15 mouse cellular contexts compared by ENCODE assay signal in the genomic region with DNA sequence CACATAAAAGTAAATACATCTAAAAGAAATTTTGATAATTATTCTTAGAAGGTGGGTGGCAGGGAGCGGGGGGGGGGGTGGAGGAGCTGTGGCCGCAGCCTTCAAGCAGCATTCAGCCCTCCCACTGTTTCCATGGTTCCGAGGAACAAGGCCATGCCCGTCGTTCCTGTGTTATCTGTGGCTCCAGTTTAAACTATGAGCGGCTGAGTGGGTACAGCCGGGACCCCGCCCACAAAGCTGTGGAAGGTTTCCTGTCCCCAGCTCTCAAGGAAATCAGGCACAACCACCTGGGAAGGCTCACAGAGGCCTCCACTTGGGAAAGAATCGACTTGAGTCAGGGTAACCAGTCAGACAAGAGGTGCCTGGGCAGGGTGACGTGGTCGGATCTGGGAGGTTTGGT. TPM values are rescaled to one million over a fixed set of nuclear protein-coding genes. Genes with fewer than 3 reads are reported as not detected.
DNase-seq lines count a peak whose midpoint lies in the region; ATAC-seq and TF ChIP-seq lines count a peak whose summit lies in the region.
"Had no signal": no experiment of that assay in that cellular context is flagged by ENCODE, and none has a peak within 500 bp of the region (broad histone marks: within the 10 kb centered on the region; RNA-seq: fewer than 3 reads in every experiment).

No protein-coding gene starts in this region.

- no peaks in the 10 kb centered on the region for H3K4me1 ChIP-seq in intestine, embryonic 16.5 days (ENCODE audit: control insufficient read depth, insufficient read depth, low read length)
- H3K4me1 ChIP-seq in midbrain, embryonic 15.5 days = no peaks in the 10 kb centered on the region
- peaks cover 8% of the 10 kb centered on the region for H3K4me1 ChIP-seq in forebrain, embryonic 13.5 days
- H3K4me1 ChIP-seq: forebrain, embryonic 10.5 days; midbrain, embryonic 12.5 days; neural tube, embryonic 12.5 days had no signal

- intact Hi-C loops in left cerebral cortex, adult 2 months (cut with DNase I) = loop anchor here (10.0 kb wide), 1 partner anchor 144 kb away; no protein-coding TSS in a partner anchor
- intact Hi-C loops in left cerebral cortex, postnatal 36 days (cut with DNase I) = loop anchor here (10.0 kb wide), 1 partner anchor 144 kb away; no protein-coding TSS in a partner anchor

- H3K27ac ChIP-seq in left cerebral cortex, adult 2 months = peak overlapping the region; percentile 36; the same call in 1 of the 2 replicates
- H3K27ac ChIP-seq in intestine, embryonic 16.5 days (ENCODE audit: low read length) = no peak overlapping the region
- H3K27ac ChIP-seq in midbrain, embryonic 15.5 days = no peak overlapping the region
- no peak overlapping the region for H3K27ac ChIP-seq in forebrain, embryonic 13.5 days
- H3K27ac ChIP-seq: forebrain, embryonic 10.5 days; hindbrain, postnatal 0 days; kidney, postnatal 0 days; midbrain, embryonic 12.5 days; neural tube, embryonic 12.5 days had no signal

- WGBS in intestine, embryonic 16.5 days = 70% methylated on average over 11 of the region's 11 CpGs
- 84% methylated on average over 11 of the region's 11 CpGs for WGBS in midbrain, embryonic 15.5 days
- 85% methylated on average over 11 of the region's 11 CpGs for WGBS in forebrain, embryonic 13.5 days

- TF ChIP-seq CTCF in left cerebral cortex, adult 2 months (IDR thresholded peaks at IDR 0.05) = no peak

- H3K27me3 ChIP-seq in intestine, embryonic 16.5 days (replicated peaks; ENCODE audit: control insufficient read depth, insufficient read depth, low read length) = no peaks in the 10 kb centered on the region
- H3K27me3 ChIP-seq in midbrain, embryonic 15.5 days (replicated peaks) = no peaks in the 10 kb centered on the region
- H3K27me3 ChIP-seq in forebrain, embryonic 13.5 days = no peaks in the 10 kb centered on the region
- H3K27me3 ChIP-seq: midbrain, embryonic 12.5 days; neural tube, embryonic 12.5 days had no signal

- peak; percentile 34; the same call in 1 of the 2 replicates for ATAC-seq in intestine, embryonic 16.5 days
- ATAC-seq in megakaryocyte progenitor cell, adult 5-6 weeks (replicated peaks; ENCODE audit: poor library complexity) = peak; percentile 18; the same call in 1 of the 2 replicates
- ATAC-seq in midbrain, embryonic 15.5 days (replicated peaks) = no peak
- ATAC-seq in forebrain, embryonic 13.5 days = no peak
- ATAC-seq: hindbrain, postnatal 0 days had no signal

- H3K9me3 ChIP-seq in intestine, embryonic 16.5 days (ENCODE audit: control insufficient read depth, low read length) = no peaks in the 10 kb centered on the region
- no peaks in the 10 kb centered on the region for H3K9me3 ChIP-seq in midbrain, embryonic 15.5 days
- peaks cover 6% of the 10 kb centered on the region; the same call in 1 of the 2 replicates for H3K9me3 ChIP-seq in forebrain, embryonic 13.5 days (replicated peaks)

- no peak overlapping the region for H3K4me2 ChIP-seq in intestine, embryonic 16.5 days (ENCODE audit: low read depth, low read length)
- no peak overlapping the region for H3K4me2 ChIP-seq in midbrain, embryonic 15.5 days
- H3K4me2 ChIP-seq in forebrain, embryonic 13.5 days = no peak overlapping the region
- H3K4me2 ChIP-seq: midbrain, embryonic 12.5 days; neural tube, embryonic 12.5 days had no signal

- DNase-seq in left cerebral cortex, adult 2 months (ENCODE audit: extremely low spot score in 1 of 2, low spot score in 2 of 2) = no peak
- DNase-seq in left cerebral cortex, postnatal 36 days (ENCODE audit: low spot score in 2 of 2) = no peak
- DNase-seq in adrenal gland, postnatal 36 days = peak; percentile 58
- DNase-seq: cerebellum, adult 18-20 months; gastrocnemius, postnatal 25 days; thymus, adult 18-20 months had no signal

- H3K4me3 ChIP-seq in left cerebral cortex, adult 2 months = no peak overlapping the region
- no peak overlapping the region for H3K4me3 ChIP-seq in intestine, embryonic 16.5 days (ENCODE audit: low read length)
- no peak overlapping the region for H3K4me3 ChIP-seq in midbrain, embryonic 15.5 days
- H3K4me3 ChIP-seq in forebrain, embryonic 13.5 days = no peak overlapping the region
- H3K4me3 ChIP-seq: forebrain, embryonic 10.5 days; midbrain, embryonic 12.5 days; neural tube, embryonic 12.5 days had no signal

- no peak overlapping the region for H3K9ac ChIP-seq in intestine, embryonic 16.5 days (ENCODE audit: low read depth, low read length)
- no peak overlapping the region for H3K9ac ChIP-seq in midbrain, embryonic 15.5 days
- no peak overlapping the region for H3K9ac ChIP-seq in forebrain, embryonic 13.5 days
- H3K9ac ChIP-seq: midbrain, embryonic 12.5 days; neural tube, embryonic 12.5 days had no signal

- H3K36me3 ChIP-seq in intestine, embryonic 16.5 days (ENCODE audit: control insufficient read depth, insufficient read depth, low read length) = peaks cover 55% of the 10 kb centered on the region
- peaks cover 27% of the 10 kb centered on the region for H3K36me3 ChIP-seq in midbrain, embryonic 15.5 days (replicated peaks)
- H3K36me3 ChIP-seq in forebrain, embryonic 13.5 days (ENCODE audit: poor library complexity, severe bottlenecking) = peaks cover 56% of the 10 kb centered on the region

RNA-seq across cellular contexts. Expression of a gene that starts 32.1 kb away (rescaled TPM):
- total RNA-seq in left cerebral cortex, adult 2 months (2021) = 100 to 1,000 TPM; 179 to 187 TPM
- 100 to 1,000 TPM; 168 to 190 TPM for total RNA-seq in left cerebral cortex, postnatal 36 days (2021)
- total RNA-seq in adrenal gland, postnatal 36 days (2021) = 100 to 1,000 TPM in 1 of 2 experiments, 10 to 100 TPM in 1; 81.8 to 111 TPM
- 16.4 and 18.0 TPM in 2 replicates for polyA plus RNA-seq in intestine, embryonic 16.5 days (2015; fragmentation: Nextera tagmentation; extraction: Ambion mirVana)
- total RNA-seq in megakaryocyte progenitor cell, adult 5-6 weeks (2015) = 60.3 and 60.4 TPM in 2 replicates
- 36.9 and 39.1 TPM in 2 replicates for total RNA-seq in megakaryocyte progenitor cell, adult 5-6 weeks (2017)
- polyA plus RNA-seq in midbrain, embryonic 15.5 days (2015; fragmentation: Nextera tagmentation; extraction: Ambion mirVana) = 55.7 and 58.5 TPM in 2 replicates
- 43.9 and 46.2 TPM in 2 replicates for polyA plus RNA-seq in forebrain, embryonic 13.5 days (2015; fragmentation: Nextera tagmentation; extraction: Ambion mirVana)

Comparison
In these comparisons a context has a peak if more than half of its experiments do, and no peak if none do; other contexts are left out.
1. DNase-seq: peak in adrenal gland, postnatal 36 days (2 of 2); none in left cerebral cortex, adult 2 months (0 of 2) and left cerebral cortex, postnatal 36 days (0 of 2).
2. ATAC-seq: peak in intestine, embryonic 16.5 days (single experiment) and megakaryocyte progenitor cell, adult 5-6 weeks (single experiment); none in midbrain, embryonic 15.5 days (single experiment) and forebrain, embryonic 13.5 days (single experiment).